In the genomic region with DNA sequence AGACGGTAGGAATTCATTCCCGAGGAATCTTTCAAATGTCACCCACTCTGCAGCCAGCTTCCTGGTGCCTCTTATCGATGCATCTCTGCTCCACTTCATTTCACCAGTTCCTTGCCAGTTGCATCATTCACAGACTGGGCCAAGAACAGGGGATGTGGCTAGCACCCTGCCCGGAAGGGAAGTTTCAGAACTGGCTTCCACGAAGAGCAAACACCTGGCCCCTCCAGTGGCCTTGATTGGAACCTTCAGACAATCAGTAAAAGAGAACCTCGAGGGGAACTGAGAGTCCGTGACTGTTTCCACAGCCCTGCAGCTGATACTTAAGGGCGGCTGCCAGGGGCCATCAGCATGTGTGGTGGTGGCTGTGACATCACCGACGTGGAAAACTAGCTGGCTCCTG, we compare ENCODE assay signal across 13 mouse cellular contexts. TPM values are rescaled to one million over a fixed set of nuclear protein-coding genes. Genes with fewer than 3 reads are reported as not detected.
DNase-seq lines count a peak whose midpoint lies in the region; ATAC-seq lines count a peak whose summit lies in the region.
"Had no signal": no experiment of that assay in that cellular context is flagged by ENCODE, and none has a peak within 500 bp of the region (broad histone marks: within the 10 kb centered on the region; RNA-seq: fewer than 3 reads in every experiment).

No protein-coding gene starts in this region.

- DNase-seq in cerebellum, adult 9-11 months = peak; percentile 7
- no peak for DNase-seq in cerebellum, postnatal 4 days (ENCODE audit: low spot score in 2 of 2)
- DNase-seq in testis, postnatal 10 days (ENCODE audit: low spot score) = peak; percentile 36
- DNase-seq in testis, postnatal 14 days (ENCODE audit: low spot score) = no peak
- DNase-seq in frontal cortex, postnatal 25 days (ENCODE audit: low spot score in 2 of 2) = no peak
- DNase-seq in frontal cortex, postnatal 36 days (ENCODE audit: low spot score in 2 of 2) = no peak
- DNase-seq: adrenal gland, postnatal 10 days; embryo, embryonic 11 days; heart, postnatal 36 days; thymus, adult 2 months had no signal

- peak; percentile 64 for ATAC-seq in granulocyte monocyte progenitor cell, adult 5-6 weeks (replicated peaks; ENCODE audit: poor library complexity, severe bottlenecking)
- no peak for ATAC-seq in frontal cortex, adult (ENCODE audit: low TSS enrichment)
- ATAC-seq: CD4-positive, CD25-positive, alpha-beta regulatory T cell, adult 4 months had no signal

RNA-seq across cellular contexts. Expression of a gene that starts 19.1 kb away (rescaled TPM):
- 41.4 and 44.4 TPM in 2 replicates for total RNA-seq in granulocyte monocyte progenitor cell, adult 5-6 weeks (2014; fragmentation: Nextera tagmentation)
- 29.6 and 35.0 TPM in 2 replicates for total RNA-seq in granulocyte monocyte progenitor cell, adult 5-6 weeks (2017)

RNA-seq across cellular contexts. Expression of a gene that starts 59.0 kb away (rescaled TPM):
- total RNA-seq in granulocyte monocyte progenitor cell, adult 5-6 weeks (2014; fragmentation: Nextera tagmentation) = 63.5 and 63.6 TPM in 2 replicates
- total RNA-seq in granulocyte monocyte progenitor cell, adult 5-6 weeks (2017) = 22.8 and 29.4 TPM in 2 replicates

Comparison
In these comparisons a context has a peak if more than half of its experiments do, and no peak if none do; other contexts are left out.
1. DNase-seq: peak in cerebellum, adult 9-11 months (single experiment) and testis, postnatal 10 days (single experiment); none in cerebellum, postnatal 4 days (0 of 2), testis, postnatal 14 days (single experiment), frontal cortex, postnatal 25 days (0 of 2) and frontal cortex, postnatal 36 days (0 of 2).